Mouse (Mus musculus) MEL (cell line): ENCODE results near the gene Rgl1. TPM values are rescaled to one million over a fixed set of nuclear protein-coding genes. Genes with fewer than 3 reads are reported as not detected.

Experiments
- DNase-seq: peaks from one replicate; pipeline ENCODE4 v3.0.0; 2011; ENCODE audit warnings: low read depth, low spot score
- H3K27ac ChIP-seq: 2 replicates; pipeline ENCODE4 v1.5.1; 2012; ENCODE audit warnings: low read depth, mild to moderate bottlenecking, control low read depth, low read length, moderate library complexity; ENCODE audit not compliant: control insufficient read depth
- H3K27me3 ChIP-seq, 2 experiments: fragments of 150-350 bp in 1 of 2; sonication (generic) in 1 of 2; 2 replicates each; pipeline ENCODE4 v1.6.1; 2012; ENCODE audit warnings: low read length in 2 of 2, mild to moderate bottlenecking in 2 of 2, improper control_type of control experiment in 1 of 2, moderate library complexity in 1 of 2; ENCODE audit not compliant: insufficient read depth in 2 of 2, control insufficient read depth in 1 of 2
- H3K36me3 ChIP-seq, 2 experiments: 2 replicates each; pipeline ENCODE4 v1.6.1; 2012 to 2014; ENCODE audit warnings: low read length in 2 of 2, improper control_type of control experiment in 1 of 2, inconsistent platforms in 1 of 2, mild to moderate bottlenecking in 1 of 2; ENCODE audit not compliant: insufficient read depth in 2 of 2, control insufficient read depth in 1 of 2
- H3K4me1 ChIP-seq, 2 experiments: fragments of 150-350 bp in 1 of 2; sonication (generic) in 1 of 2; 2 replicates each; pipeline ENCODE4 v1.6.1; 2012; ENCODE audit warnings: low read length in 2 of 2, improper control_type of control experiment in 1 of 2, mild to moderate bottlenecking in 1 of 2; ENCODE audit not compliant: insufficient read depth in 2 of 2, control insufficient read depth in 1 of 2
- H3K4me3 ChIP-seq, 2 experiments: fragments of 150-350 bp in 1 of 2; sonication (generic) in 1 of 2; 2 replicates each; pipeline ENCODE4 v1.5.1; 2012; ENCODE audit warnings: low read depth in 2 of 2, low read length in 2 of 2, mild to moderate bottlenecking in 2 of 2, moderate library complexity in 2 of 2, control low read depth in 1 of 2, improper control_type of control experiment in 1 of 2; ENCODE audit not compliant: control insufficient read depth in 1 of 2, insufficient read depth in 1 of 2
- H3K79me2 ChIP-seq: 2 replicates; pipeline ENCODE4 v1.6.1; 2012; ENCODE audit warnings: mild to moderate bottlenecking, low read length, moderate library complexity; ENCODE audit not compliant: control insufficient read depth, poor library complexity, insufficient read depth
- H3K9ac ChIP-seq: 2 replicates; pipeline ENCODE4 v1.6.1; 2012; ENCODE audit warnings: low read depth, mild to moderate bottlenecking, control low read depth, low read length, moderate library complexity; ENCODE audit not compliant: control insufficient read depth, poor library complexity, severe bottlenecking
- H3K9me3 ChIP-seq: fragments of 150-350 bp; sonication (generic); replicated peaks from 2 replicates; pipeline ENCODE4 v1.6.1; 2012; ENCODE audit warnings: mild to moderate bottlenecking, low read length, improper control_type of control experiment, moderate library complexity; ENCODE audit not compliant: insufficient read depth
- CTCF ChIP-seq, 3 experiments: IDR thresholded peaks in 2 of 3; conservative IDR thresholded peaks in 1 of 3; 2 replicates each; pipeline ENCODE4 v1.5.1; 2011 to 2012; ENCODE audit warnings: low read length in 3 of 3, low read depth in 2 of 3, mild to moderate bottlenecking in 2 of 3, improper control_type of control experiment in 1 of 3, inconsistent platforms in 1 of 3, mixed read lengths in 1 of 3, moderate library complexity in 1 of 3; ENCODE audit not compliant: control insufficient read depth in 1 of 3, insufficient read depth in 1 of 3, poor library complexity in 1 of 3, severe bottlenecking in 1 of 3
- ELF1 ChIP-seq: IDR thresholded peaks from 2 replicates; pipeline ENCODE4 v1.6.1; 2014; ENCODE audit warnings: low read depth, mild to moderate bottlenecking, inconsistent platforms, low read length, improper control_type of control experiment, moderate library complexity
- EP300 ChIP-seq, 2 experiments: IDR thresholded peaks; 2 replicates each; pipeline ENCODE4 v1.6.1; 2011; ENCODE audit warnings: improper control_type of control experiment in 2 of 2, low read length in 2 of 2, low read depth in 1 of 2, mild to moderate bottlenecking in 1 of 2
- ETS1 ChIP-seq: IDR thresholded peaks from 2 replicates; pipeline ENCODE4 v1.6.1; 2012; ENCODE audit warnings: low read depth, mild to moderate bottlenecking, inconsistent platforms, low read length, improper control_type of control experiment, moderate library complexity
- HCFC1 ChIP-seq: IDR thresholded peaks from 2 replicates; pipeline ENCODE4 v1.6.1; 2012; ENCODE audit warnings: low read depth, mild to moderate bottlenecking, inconsistent platforms, low read length, improper control_type of control experiment, moderate library complexity
- KAT2A ChIP-seq: conservative IDR thresholded peaks from 2 replicates; pipeline ENCODE4 v1.6.1; 2012; ENCODE audit warnings: low read depth, low read length, improper control_type of control experiment, inconsistent platforms
- MEF2A ChIP-seq: IDR thresholded peaks from 2 replicates; pipeline ENCODE4 v1.6.1; 2014; ENCODE audit warnings: low read depth, mild to moderate bottlenecking, inconsistent platforms, low read length, improper control_type of control experiment; ENCODE audit not compliant: poor library complexity, insufficient replicate concordance, severe bottlenecking; ENCODE audit errors: extremely low read depth
- MYC ChIP-seq: IDR thresholded peaks from 2 replicates; pipeline ENCODE4 v1.6.1; 2011; ENCODE audit warnings: low read depth, mild to moderate bottlenecking, low read length, improper control_type of control experiment, moderate library complexity
- POLR2AphosphoS2 ChIP-seq: IDR thresholded peaks from 2 replicates; pipeline ENCODE4 v1.6.1; 2011; ENCODE audit warnings: low read length, improper control_type of control experiment
- RAD21 ChIP-seq: IDR thresholded peaks from 2 replicates; pipeline ENCODE4 v1.6.1; 2011; ENCODE audit warnings: mild to moderate bottlenecking, low read depth, low read length, improper control_type of control experiment
- SIN3A ChIP-seq: IDR thresholded peaks from 2 replicates; pipeline ENCODE4 v1.6.1; 2012; ENCODE audit warnings: low read length, improper control_type of control experiment, inconsistent platforms
- SMC3 ChIP-seq: IDR thresholded peaks from 2 replicates; pipeline ENCODE4 v1.6.1; 2011; ENCODE audit warnings: low read depth, low read length, improper control_type of control experiment
- TBP ChIP-seq: IDR thresholded peaks from 2 replicates; pipeline ENCODE4 v1.8.0; 2011; ENCODE audit warnings: low read depth, low read length, improper control_type of control experiment
- ZMIZ1 ChIP-seq: IDR thresholded peaks from 2 replicates; pipeline ENCODE4 v1.6.1; 2012; ENCODE audit warnings: low read depth, mild to moderate bottlenecking, inconsistent platforms, low read length, improper control_type of control experiment, moderate library complexity
- ZNF384 ChIP-seq: IDR thresholded peaks from 2 replicates; pipeline ENCODE4 v1.6.1; 2012; ENCODE audit warnings: low read depth, mild to moderate bottlenecking, inconsistent platforms, low read length, improper control_type of control experiment
- polyA plus RNA-seq, 2 experiments: library from polyadenylated mRNA; stranded (reverse) in 1 of 2; unstranded in 1 of 2; fragments of >175 nt in 1 of 2; fragments of >200 nt in 1 of 2; gene quantifications; 2 replicates each; pipeline versions ENCODE4 v1.2.1 to v1.2.4; 2012; ENCODE audit warnings: low replicate concordance in 2 of 2, low read depth in 1 of 2; ENCODE audit not compliant: insufficient read length in 2 of 2, insufficient read depth in 1 of 2, missing spikeins in 1 of 2
- total RNA-seq: library from RNA; depleted of rRNA; stranded (reverse); fragments of 300-350 nt; gene quantifications from 2 replicates; pipeline ENCODE4 v1.2.3, GENCODE M21; 2012

The Rgl1 gene
- total and polyA plus RNA-seq, 3 experiments, result 0.12 to 0.39 TPM; not detected in 1

- Histone ChIP-seq H3K9me3 (no peaks in the 10 kb centered on the region), H3K79me2 (no peaks in the 10 kb centered on the region), H3K27ac (no peak overlapping the region), H3K9ac (no peak overlapping the region), H3K4me1 (no peaks in the 10 kb centered on the region), H3K36me3 (no peaks in the 10 kb centered on the region), H3K27me3 (peaks cover 2 to 7% of the 10 kb centered on the region in 2 experiments), H3K4me3 (no peak overlapping the region)
- TF ChIP-seq ZMIZ1 (no peak), SMC3 (peak; percentile 14; the same call in 1 of the 2 replicates), ETS1 (no peak), CTCF (IDR thresholded peaks at IDR 0.05 in 2 of 3, conservative IDR thresholded peaks at IDR 0.05 in 1 of 3; ENCODE audit: control insufficient read depth in 1 of 3, insufficient read depth in 1 of 3, low read depth in 2 of 3, low read length in 3 of 3, poor library complexity in 1 of 3, severe bottlenecking in 1 of 3) (peak in 2 of 3 experiments; percentile 7 to 15; a peak in 1 of 6 replicates)
- DNase-seq, result peak; percentile 15
Measured at GRCm38 (mm10) chr1:152531498-152531897, 234.7 kb downstream of the Rgl1 start.

DNA sequence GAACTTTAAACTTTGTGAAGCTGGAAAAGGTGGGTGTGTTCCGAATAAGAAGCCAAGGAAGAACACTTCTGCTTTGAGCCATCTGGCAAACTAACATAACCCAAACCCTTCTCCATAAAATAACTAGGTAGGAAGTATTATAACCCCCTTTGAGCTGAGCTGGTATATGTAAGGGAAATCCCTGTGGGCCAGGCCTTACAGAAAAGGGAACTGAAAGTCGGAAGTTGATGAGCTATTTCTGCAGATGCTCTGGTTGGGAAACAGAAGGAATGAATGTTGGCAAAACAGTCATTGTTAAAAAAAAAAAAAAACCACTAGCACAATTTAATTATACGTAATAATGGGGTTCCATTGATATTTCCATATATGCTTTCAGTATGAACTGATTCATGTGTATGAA is 237.4 kb downstream of the Rgl1 start:
- Histone ChIP-seq H3K79me2 (no peaks in the 10 kb centered on the region), H3K27me3 (peaks cover 2 to 4% of the 10 kb centered on the region in 2 experiments; a peak in 3 of 4 replicates), H3K27ac (no peak overlapping the region), H3K4me1 (peaks cover 2 to 11% of the 10 kb centered on the region in 2 experiments), H3K9me3 (no peaks in the 10 kb centered on the region), H3K36me3 (peaks cover 0 to 3% of the 10 kb centered on the region in 2 experiments; a peak in 2 of 4 replicates), H3K9ac (no peak overlapping the region), H3K4me3 (no peak overlapping the region)
- DNase-seq, result peak; percentile 18
- TF ChIP-seq ZNF384 (no peak), MYC (no peak), EP300 (IDR thresholded peaks at IDR 0.05; ENCODE audit: low read depth in 1 of 2, low read length in 2 of 2) (no peak), MEF2A (no peak), RAD21 (no peak), HCFC1 (no peak), POLR2AphosphoS2 (no peak), ELF1 (no peak), ETS1 (no peak), KAT2A (no peak), CTCF (IDR thresholded peaks at IDR 0.05 in 2 of 3, conservative IDR thresholded peaks at IDR 0.05 in 1 of 3; ENCODE audit: control insufficient read depth in 1 of 3, insufficient read depth in 1 of 3, low read depth in 2 of 3, low read length in 3 of 3, poor library complexity in 1 of 3, severe bottlenecking in 1 of 3) (no peak), SIN3A (no peak), TBP (no peak)
